Mouse (Mus musculus) mesoderm, embryonic 11.5 days (tissue): ENCODE measurements at regions not wholly inside any gene's neighbourhood (a gene's known extent, or its start where the extent isn't known, plus 50 kb on each side); places are given as distances from the start of the nearest gene placed in this dataset.
"Not testable (repeated sequence)": the region's sequence is repeated elsewhere in the genome, so short reads cannot be mapped to it uniquely, and the experiment has no call there.

ENCODE experiments used
- DNase-seq: peaks from one replicate; pipeline ENCODE4 v3.0.0-alpha.2; 2012; ENCODE audit warnings: low read depth, low spot score

GRCm38 (mm10) chr8:93443631-93444030 lies 64.1 kb upstream of the Ces1h start:
- DNase-seq, result not testable (repeated sequence)

DNA sequence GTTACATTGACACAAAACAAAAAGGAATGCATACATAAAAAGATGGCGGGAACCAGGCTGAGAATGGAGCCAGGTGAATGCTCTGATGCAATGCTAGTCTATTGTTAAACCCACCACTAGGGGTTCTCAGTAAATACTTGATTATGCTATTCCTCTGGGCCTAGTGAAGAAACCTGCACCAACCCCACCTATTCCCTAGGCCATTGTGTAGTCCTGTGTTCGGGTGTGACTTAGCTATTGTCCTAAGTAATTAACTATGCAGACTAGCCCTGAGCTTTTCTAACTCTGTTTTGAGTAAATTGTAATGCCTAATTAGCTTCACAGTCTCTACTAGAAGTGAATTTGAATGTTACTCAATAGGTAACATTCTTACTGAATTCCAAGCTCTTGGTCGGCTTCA lies 62.4 kb upstream of the Ces1h start:
- DNase-seq, result no peak

GRCm38 (mm10) chr8:93436586-93436985 lies 57.1 kb upstream of the Ces1h start:
- DNase-seq, result not testable (repeated sequence)

DNA sequence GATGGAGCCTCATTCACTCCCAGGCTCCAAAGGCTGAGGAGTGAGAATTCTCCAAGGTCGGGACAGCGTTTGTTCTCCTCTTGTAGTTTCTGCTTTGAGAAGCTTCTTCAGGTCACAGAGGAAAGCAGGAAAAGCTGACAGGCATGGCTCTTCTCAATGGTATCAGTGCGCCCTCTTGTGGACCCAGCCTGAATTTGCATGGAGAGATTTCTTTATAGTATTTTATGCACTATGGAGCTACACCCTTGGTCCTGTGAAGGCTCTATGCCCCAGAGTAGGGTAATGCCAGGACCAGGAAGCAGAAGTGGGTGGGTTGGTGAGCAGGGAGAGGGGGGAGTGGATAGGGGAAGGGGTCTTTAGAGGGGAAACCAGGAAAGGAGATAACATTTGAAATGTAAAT lies 51.1 kb upstream of the Ces1h start:
- DNase-seq, result peak; percentile 79
